Mouse (Mus musculus): ENCODE measurements around the gene Ap1ar. TPM values are rescaled to one million over a fixed set of nuclear protein-coding genes. Genes with fewer than 3 reads are reported as not detected.

Ap1ar gene
- polyA plus RNA-seq, 1 experiment from 2014 or later: 99.6 TPM

DNA sequence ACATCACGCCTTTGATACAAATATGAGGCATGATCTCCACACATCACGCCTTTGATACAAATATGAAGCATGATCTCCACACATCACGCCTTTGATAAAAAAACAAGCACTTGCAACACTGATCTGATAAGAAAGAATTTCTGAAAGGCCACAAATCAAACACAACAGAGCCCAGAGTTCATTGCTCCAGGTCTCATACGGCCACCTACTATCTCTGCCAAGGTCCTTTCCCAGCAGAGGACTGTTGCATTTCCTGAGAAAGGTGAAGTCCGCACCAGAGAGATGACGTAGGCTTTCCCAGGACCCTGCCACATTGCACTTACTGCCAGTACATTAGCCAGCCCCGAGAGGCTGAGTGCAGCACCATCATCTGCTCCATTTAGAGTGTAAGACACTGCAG, 28.2 kb downstream of the Ap1ar start:
- no peak overlapping the region for H3K4me3 ChIP-seq (ENCODE audit: low read depth, low read length)
- H3K27ac ChIP-seq (ENCODE audit: low read depth, low read length): no peak overlapping the region; the same call in 1 of the 2 replicates
- H3K27me3 ChIP-seq (replicated peaks; ENCODE audit: control insufficient read depth, insufficient read depth, low read length): no peaks in the 10 kb centered on the region
- H3K4me1 ChIP-seq (replicated peaks; ENCODE audit: control insufficient read depth, insufficient read depth, low read length): no peaks in the 10 kb centered on the region
- 79% methylated on average over 7 of the region's 7 CpGs for WGBS
- no peaks in the 10 kb centered on the region for H3K9me3 ChIP-seq (ENCODE audit: control insufficient read depth)
- H3K9ac ChIP-seq (ENCODE audit: low read depth, low read length): no peak overlapping the region
- peaks cover 64% of the 10 kb centered on the region for H3K36me3 ChIP-seq (ENCODE audit: control insufficient read depth, insufficient read depth)
- no peak for ATAC-seq
- H3K4me2 ChIP-seq (replicated peaks; ENCODE audit: low read depth): no peak overlapping the region
- no peak for TF ChIP-seq CTCF (IDR thresholded peaks at IDR 0.05; ENCODE audit: low read depth)

DNA sequence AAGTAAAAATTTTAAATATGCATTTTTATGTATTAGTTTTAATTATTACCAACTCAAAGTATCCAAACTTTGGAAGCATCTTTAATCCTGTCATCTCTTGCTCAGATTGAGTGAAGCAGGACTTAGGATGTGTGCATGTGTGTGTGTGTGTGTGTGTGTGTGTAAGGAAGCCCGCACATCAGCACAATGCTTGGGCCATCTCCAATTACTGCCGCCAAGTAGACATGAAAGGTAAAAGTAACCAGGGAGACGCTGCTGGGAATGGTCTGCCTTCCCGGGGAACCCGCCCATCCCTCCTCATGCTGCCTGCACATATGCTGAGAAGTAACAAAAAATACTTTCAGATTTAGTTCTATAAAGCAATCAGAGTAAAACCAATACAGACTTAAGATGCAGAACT, 29.5 kb downstream of the Ap1ar start:
- Histone ChIP-seq H3K4me1 (replicated peaks; ENCODE audit: control insufficient read depth, insufficient read depth, low read length) (no peaks in the 10 kb centered on the region), H3K9me3 (ENCODE audit: control insufficient read depth) (no peaks in the 10 kb centered on the region), H3K9ac (ENCODE audit: low read depth, low read length) (no peak overlapping the region), H3K27me3 (replicated peaks; ENCODE audit: control insufficient read depth, insufficient read depth, low read length) (no peaks in the 10 kb centered on the region), H3K4me3 (ENCODE audit: low read depth, low read length) (no peak overlapping the region), H3K36me3 (ENCODE audit: control insufficient read depth, insufficient read depth) (peaks cover 56% of the 10 kb centered on the region), H3K4me2 (replicated peaks; ENCODE audit: low read depth) (no peak overlapping the region), H3K27ac (ENCODE audit: low read depth, low read length) (no peak overlapping the region)
- 79% methylated on average over 5 of the region's 5 CpGs for whole genome bisulfite sequencing
- no peak for ATAC-seq
- no peak for TF ChIP-seq CTCF (IDR thresholded peaks at IDR 0.05; ENCODE audit: low read depth)

DNA sequence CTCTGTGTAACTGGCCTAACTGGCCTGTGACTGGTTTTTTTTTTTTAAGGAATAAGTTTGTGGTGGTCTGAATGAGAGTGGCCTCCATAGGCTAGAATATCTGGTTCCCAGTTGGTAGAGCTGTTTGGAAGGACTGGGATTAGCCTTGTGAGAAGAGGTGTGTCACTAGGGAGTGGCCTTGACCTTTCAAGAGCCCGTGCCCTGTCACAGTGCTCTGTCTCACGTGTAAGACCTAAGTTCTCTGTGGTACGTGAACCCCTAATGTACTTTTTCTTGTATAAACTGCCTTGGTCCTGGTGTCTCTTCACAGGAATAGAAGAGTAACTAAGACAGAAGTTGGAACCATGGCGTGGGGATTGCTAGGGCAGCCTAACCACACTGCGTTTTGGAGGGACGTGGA, 31.3 kb downstream of the Ap1ar start:
- ATAC-seq: no peak
- H3K27me3 ChIP-seq (replicated peaks; ENCODE audit: control insufficient read depth, insufficient read depth, low read length): no peaks in the 10 kb centered on the region
- no peak overlapping the region for H3K4me2 ChIP-seq (replicated peaks; ENCODE audit: low read depth)
- H3K9ac ChIP-seq (ENCODE audit: low read depth, low read length): no peak overlapping the region
- H3K27ac ChIP-seq (ENCODE audit: low read depth, low read length): no peak overlapping the region
- WGBS: 80% methylated on average over 6 of the region's 6 CpGs
- no peaks in the 10 kb centered on the region for H3K9me3 ChIP-seq (ENCODE audit: control insufficient read depth)
- H3K4me1 ChIP-seq (replicated peaks; ENCODE audit: control insufficient read depth, insufficient read depth, low read length): no peaks in the 10 kb centered on the region
- H3K36me3 ChIP-seq (ENCODE audit: control insufficient read depth, insufficient read depth): peaks cover 45% of the 10 kb centered on the region
- no peak overlapping the region for H3K4me3 ChIP-seq (ENCODE audit: low read depth, low read length)
- TF ChIP-seq CTCF (IDR thresholded peaks at IDR 0.05; ENCODE audit: low read depth): no peak

DNA sequence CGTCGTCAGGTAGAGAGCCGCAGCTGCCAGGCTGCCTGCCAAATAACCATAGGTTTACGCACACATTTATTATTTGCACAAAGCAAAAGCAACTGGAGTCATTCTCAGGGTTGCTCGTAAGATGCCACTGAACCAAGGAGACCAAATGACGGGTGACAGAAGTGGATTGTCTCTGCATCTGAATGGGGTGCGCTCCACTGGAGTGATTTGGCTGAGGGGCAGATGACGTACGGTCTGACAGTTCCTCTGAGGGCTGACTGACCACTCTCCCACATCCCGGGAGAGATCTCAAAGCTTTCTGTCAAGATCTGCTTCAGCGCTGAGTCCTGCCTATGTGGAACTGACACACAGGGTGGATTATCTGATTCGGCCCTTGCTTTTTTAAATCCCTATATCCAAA, 32.3 kb downstream of the Ap1ar start:
- ATAC-seq: no peak
- Histone ChIP-seq H3K9me3 (ENCODE audit: control insufficient read depth) (no peaks in the 10 kb centered on the region), H3K4me2 (replicated peaks; ENCODE audit: low read depth) (no peak overlapping the region), H3K4me1 (replicated peaks; ENCODE audit: control insufficient read depth, insufficient read depth, low read length) (no peaks in the 10 kb centered on the region), H3K27me3 (replicated peaks; ENCODE audit: control insufficient read depth, insufficient read depth, low read length) (no peaks in the 10 kb centered on the region), H3K36me3 (ENCODE audit: control insufficient read depth, insufficient read depth) (peaks cover 37% of the 10 kb centered on the region), H3K4me3 (ENCODE audit: low read depth, low read length) (no peak overlapping the region), H3K9ac (ENCODE audit: low read depth, low read length) (no peak overlapping the region), H3K27ac (ENCODE audit: low read depth, low read length) (no peak overlapping the region)
- no peak for TF ChIP-seq CTCF (IDR thresholded peaks at IDR 0.05; ENCODE audit: low read depth)
- WGBS: 84% methylated on average over 12 of the region's 12 CpGs

DNA sequence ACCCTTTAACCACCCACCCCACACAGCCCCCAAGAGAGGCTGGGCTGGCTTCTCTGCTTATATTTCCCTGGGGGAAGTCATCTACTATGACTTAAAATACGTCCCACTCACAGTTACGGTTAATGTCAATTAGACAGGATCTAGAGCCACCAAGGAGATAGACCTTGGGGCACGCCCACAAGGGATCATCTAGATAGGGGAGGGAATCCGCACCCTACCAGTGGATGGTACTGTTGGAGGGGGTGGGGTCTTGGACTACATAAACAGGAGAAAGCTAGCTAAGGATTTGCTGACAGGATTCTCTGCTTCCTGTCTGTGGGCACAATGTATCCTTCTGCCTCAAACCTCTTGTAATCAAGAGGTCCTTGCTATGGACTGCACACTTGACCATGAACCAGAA, 32.9 kb downstream of the Ap1ar start:
- WGBS: 89% methylated on average over 4 of the region's 4 CpGs
- H3K4me2 ChIP-seq (replicated peaks; ENCODE audit: low read depth): no peak overlapping the region
- no peaks in the 10 kb centered on the region for H3K27me3 ChIP-seq (replicated peaks; ENCODE audit: control insufficient read depth, insufficient read depth, low read length)
- no peaks in the 10 kb centered on the region for H3K4me1 ChIP-seq (replicated peaks; ENCODE audit: control insufficient read depth, insufficient read depth, low read length)
- H3K27ac ChIP-seq (ENCODE audit: low read depth, low read length): no peak overlapping the region
- H3K9me3 ChIP-seq (ENCODE audit: control insufficient read depth): no peaks in the 10 kb centered on the region
- H3K36me3 ChIP-seq (ENCODE audit: control insufficient read depth, insufficient read depth): peaks cover 30% of the 10 kb centered on the region
- no peak overlapping the region for H3K9ac ChIP-seq (ENCODE audit: low read depth, low read length)
- no peak for ATAC-seq
- H3K4me3 ChIP-seq (ENCODE audit: low read depth, low read length): no peak overlapping the region
- no peak for TF ChIP-seq CTCF (IDR thresholded peaks at IDR 0.05; ENCODE audit: low read depth)

DNA sequence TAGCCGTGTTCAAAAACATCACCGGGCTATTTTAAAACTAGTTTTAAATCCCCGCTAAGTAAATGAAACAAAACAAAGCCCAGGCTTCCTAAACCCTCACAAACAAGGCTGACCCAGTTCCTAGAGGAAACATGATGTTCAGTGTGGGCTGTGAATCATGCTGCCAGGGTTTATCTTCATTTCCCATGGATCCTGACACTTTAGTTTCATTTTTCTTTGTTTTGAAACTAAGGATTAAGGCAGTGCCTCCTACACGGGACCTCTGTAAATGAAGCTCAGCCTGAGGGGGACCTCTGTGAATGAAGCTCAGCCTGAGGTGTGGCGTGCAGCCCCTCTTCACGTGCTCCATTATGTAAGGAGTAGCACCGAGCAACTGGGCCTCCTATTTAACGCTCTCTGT, 34.5 kb downstream of the Ap1ar start:
- H3K27me3 ChIP-seq (replicated peaks; ENCODE audit: control insufficient read depth, insufficient read depth, low read length): no peaks in the 10 kb centered on the region
- H3K36me3 ChIP-seq (ENCODE audit: control insufficient read depth, insufficient read depth): peaks cover 14% of the 10 kb centered on the region
- H3K27ac ChIP-seq (ENCODE audit: low read depth, low read length): no peak overlapping the region
- no peaks in the 10 kb centered on the region for H3K9me3 ChIP-seq (ENCODE audit: control insufficient read depth)
- H3K4me3 ChIP-seq (ENCODE audit: low read depth, low read length): no peak overlapping the region
- WGBS: 52% methylated on average over 8 of the region's 8 CpGs
- peak overlapping the region; percentile 27; the same call in 1 of the 2 replicates for H3K4me2 ChIP-seq (replicated peaks; ENCODE audit: low read depth)
- TF ChIP-seq CTCF (IDR thresholded peaks at IDR 0.05; ENCODE audit: low read depth): no peak
- H3K4me1 ChIP-seq (replicated peaks; ENCODE audit: control insufficient read depth, insufficient read depth, low read length): no peaks in the 10 kb centered on the region
- H3K9ac ChIP-seq (ENCODE audit: low read depth, low read length): no peak overlapping the region
- no peak for ATAC-seq

DNA sequence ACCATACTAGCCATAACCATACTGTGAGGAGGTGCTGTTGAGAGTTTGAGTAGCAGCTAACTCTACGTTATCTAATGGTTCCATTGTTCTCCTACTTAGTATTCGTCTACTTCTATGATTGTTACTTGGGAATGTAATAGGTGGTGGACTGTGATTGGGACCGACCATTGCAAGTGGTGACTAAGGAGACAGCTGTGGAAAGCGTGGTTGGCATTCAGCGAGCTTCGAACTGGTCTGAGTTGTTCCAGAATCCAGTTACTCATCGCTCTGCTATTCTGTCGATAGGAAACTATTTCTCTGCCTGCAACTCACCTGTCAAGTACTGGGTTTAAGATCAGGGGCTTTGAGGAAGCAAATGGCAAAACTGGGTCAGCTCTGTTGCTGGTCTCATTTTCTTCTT, 36.2 kb downstream of the Ap1ar start:
- no peak overlapping the region for H3K27ac ChIP-seq (ENCODE audit: low read depth, low read length)
- H3K27me3 ChIP-seq (replicated peaks; ENCODE audit: control insufficient read depth, insufficient read depth, low read length): no peaks in the 10 kb centered on the region
- no peaks in the 10 kb centered on the region for H3K4me1 ChIP-seq (replicated peaks; ENCODE audit: control insufficient read depth, insufficient read depth, low read length)
- 90% methylated on average over 8 of the region's 8 CpGs for WGBS
- no peaks in the 10 kb centered on the region for H3K9me3 ChIP-seq (ENCODE audit: control insufficient read depth)
- ATAC-seq: no peak
- H3K4me3 ChIP-seq (ENCODE audit: low read depth, low read length): no peak overlapping the region
- TF ChIP-seq CTCF (IDR thresholded peaks at IDR 0.05; ENCODE audit: low read depth): no peak
- H3K4me2 ChIP-seq (replicated peaks; ENCODE audit: low read depth): no peak overlapping the region
- peaks cover 16% of the 10 kb centered on the region; the same call in 1 of the 2 replicates for H3K36me3 ChIP-seq (ENCODE audit: control insufficient read depth, insufficient read depth)
- H3K9ac ChIP-seq (ENCODE audit: low read depth, low read length): no peak overlapping the region

Data from intestine, postnatal 0 days (tissue).